Mouse (Mus musculus) ES-Bruce4 (cell line): ENCODE measurements at regions not wholly inside any gene's neighbourhood (a gene's known extent, or its start where the extent isn't known, plus 50 kb on each side); places are given as distances from the start of the nearest gene placed in this dataset.

Source experiments
- CTCF ChIP-seq: IDR thresholded peaks from one replicate; pipeline ENCODE4 v1.8.1; 2011; ENCODE audit warnings: low read depth, low read length
- POLR2A ChIP-seq: IDR thresholded peaks from one replicate; pipeline ENCODE4 v1.8.1; 2011; ENCODE audit warnings: low read length; ENCODE audit not compliant: insufficient read depth

DNA sequence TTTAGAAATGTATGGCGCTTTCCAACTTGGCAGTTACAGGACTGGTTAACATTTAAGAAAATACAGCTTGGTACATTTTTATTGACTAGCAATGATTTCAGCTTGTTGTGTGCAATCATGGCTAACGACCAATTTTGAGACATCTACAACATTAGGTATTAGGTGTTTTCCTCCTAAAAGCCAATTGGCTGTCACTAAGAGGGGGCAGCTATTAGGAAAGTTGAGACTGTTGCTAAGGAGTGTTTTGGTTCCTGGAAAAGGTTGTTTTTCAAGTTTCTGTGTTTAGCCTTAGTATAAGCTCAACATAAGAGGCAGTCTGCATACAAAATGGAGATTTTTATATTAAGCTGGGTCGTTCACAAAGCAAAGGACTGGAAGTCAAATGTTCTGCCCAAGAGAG is 295.4 kb downstream of the Speer2 start:
- no peak for TF ChIP-seq POLR2A
- TF ChIP-seq CTCF = no peak
